Mouse (Mus musculus): ENCODE data around the gene Ank2.

Ank2 gene

GRCm38 (mm10) chr3:127498742-127499400 is at the start of gene Ank2:
TSS of gene Ank2 (minus strand) at chr3:127499350.
- no peak for DNase-seq (ENCODE audit: low read depth, low spot score)

GRCm38 (mm10) chr3:127547882-127548281 is 48.7 kb upstream of the Ank2 start:
- peak; percentile 55 for DNase-seq (ENCODE audit: low read depth, low spot score)

GRCm38 (mm10) chr3:127544610-127545121 is 45.5 kb upstream of the Ank2 start:
- no peak for DNase-seq (ENCODE audit: low read depth, low spot score)

GRCm38 (mm10) chr3:127543976-127544375 is 44.8 kb upstream of the Ank2 start:
- no peak for DNase-seq (ENCODE audit: low read depth, low spot score)

- no peak for DNase-seq (ENCODE audit: low read depth, low spot score)
Observed at GRCm38 (mm10) chr3:127539193-127539592, 40.0 kb upstream of the Ank2 start.

GRCm38 (mm10) chr3:127530293-127530692 is 31.1 kb upstream of the Ank2 start:
- no peak for DNase-seq (ENCODE audit: low read depth, low spot score)

GRCm38 (mm10) chr3:127529824-127530223 is 30.7 kb upstream of the Ank2 start:
- no peak for DNase-seq (ENCODE audit: low read depth, low spot score)

- DNase-seq (ENCODE audit: low read depth, low spot score) = no peak
Observed at GRCm38 (mm10) chr3:127529210-127529609, 30.1 kb upstream of the Ank2 start.

GRCm38 (mm10) chr3:127527465-127528034 is 28.4 kb upstream of the Ank2 start:
- no peak for DNase-seq (ENCODE audit: low read depth, low spot score)

- no peak for DNase-seq (ENCODE audit: low read depth, low spot score)
Observed at GRCm38 (mm10) chr3:127525188-127525819, 26.2 kb upstream of the Ank2 start.

GRCm38 (mm10) chr3:127521156-127521555 is 22.0 kb upstream of the Ank2 start:
- no peak for DNase-seq (ENCODE audit: low read depth, low spot score)

GRCm38 (mm10) chr3:127520300-127520699 is 21.1 kb upstream of the Ank2 start:
- DNase-seq (ENCODE audit: low read depth, low spot score) = no peak

GRCm38 (mm10) chr3:127515251-127515650 is 16.1 kb upstream of the Ank2 start:
- DNase-seq (ENCODE audit: low read depth, low spot score) = no peak

- DNase-seq (ENCODE audit: low read depth, low spot score) = no peak
Observed at GRCm38 (mm10) chr3:127513699-127514098, 14.5 kb upstream of the Ank2 start.

GRCm38 (mm10) chr3:127512794-127513335 is 13.7 kb upstream of the Ank2 start:
- no peak for DNase-seq (ENCODE audit: low read depth, low spot score)

GRCm38 (mm10) chr3:127511786-127512746 is 12.9 kb upstream of the Ank2 start:
- DNase-seq (ENCODE audit: low read depth, low spot score) = no peak

- no peak for DNase-seq (ENCODE audit: low read depth, low spot score)
Observed at GRCm38 (mm10) chr3:127507878-127508783, 9.0 kb upstream of the Ank2 start.

- no peak for DNase-seq (ENCODE audit: low read depth, low spot score)
Observed at GRCm38 (mm10) chr3:127498197-127498741, 881 bp downstream of the Ank2 start.

- DNase-seq (ENCODE audit: low read depth, low spot score) = no peak
Observed at GRCm38 (mm10) chr3:127492663-127493062, 6.5 kb downstream of the Ank2 start.

- DNase-seq (ENCODE audit: low read depth, low spot score) = no peak
Observed at GRCm38 (mm10) chr3:127487302-127487701, 11.8 kb downstream of the Ank2 start.
